Mouse (Mus musculus) erythroblast, embryonic 14.5 days (primary cell): Measurements from ENCODE around the gene Srpr.

ENCODE experiments used
- GATA1 ChIP-seq: IDR thresholded peaks from 2 replicates; pipeline ENCODE4 v1.6.1; 2012; ENCODE audit warnings: low read length, inconsistent platforms, mixed read lengths
- TAL1 ChIP-seq: IDR thresholded peaks from 3 replicates; pipeline ENCODE4 v1.6.1; 2012; ENCODE audit warnings: low read length, inconsistent platforms, mixed read lengths

- TF ChIP-seq TAL1, result no peak
- no peak for TF ChIP-seq GATA1
These were observed 10.8 kb downstream of the Srpr start, which contains the start of gene Foxred1 for GRCm38 (mm10) chr9:35210542-35211474.
